Mouse (Mus musculus) thymus, adult 2 months (tissue): ENCODE measurements around the gene Rsbn1l. TPM values are rescaled to one million over a fixed set of nuclear protein-coding genes. Genes with fewer than 3 reads are reported as not detected.

ENCODE experiments used
- DNase-seq: peaks from one replicate; pipeline ENCODE4 v3.0.0; 2021
- H3K27ac ChIP-seq: fragments of 200-500 bp; 2 replicates; pipeline ENCODE4 v1.5.1; 2012; ENCODE audit warnings: low read length, control low read depth; ENCODE audit not compliant: control insufficient read depth, insufficient read depth
- H3K27me3 ChIP-seq: fragments of 200-500 bp; 2 replicates; pipeline ENCODE4 v1.6.1; 2012; ENCODE audit warnings: mild to moderate bottlenecking, low read length, moderate library complexity, mixed read lengths; ENCODE audit not compliant: control insufficient read depth, insufficient read depth
- H3K36me3 ChIP-seq: fragments of 200-500 bp; 2 replicates; pipeline ENCODE4 v1.6.1; 2012; ENCODE audit warnings: mild to moderate bottlenecking, low read length, moderate library complexity; ENCODE audit not compliant: control insufficient read depth, insufficient read depth
- H3K4me1 ChIP-seq: fragments of 200-500 bp; replicated peaks from 2 replicates; pipeline ENCODE4 v1.6.1; 2012; ENCODE audit warnings: low read length; ENCODE audit not compliant: control insufficient read depth, insufficient read depth
- H3K4me3 ChIP-seq: fragments of 200-500 bp; 2 replicates; pipeline ENCODE4 v1.5.1; 2012; ENCODE audit warnings: mild to moderate bottlenecking, low read length, control low read depth, moderate library complexity; ENCODE audit not compliant: control insufficient read depth, insufficient read depth
- CTCF ChIP-seq: fragments of 200-500 bp; IDR thresholded peaks from 2 replicates; pipeline ENCODE4 v1.5.1; 2012; ENCODE audit warnings: mild to moderate bottlenecking, control low read depth, low read length, moderate library complexity, borderline replicate concordance; ENCODE audit not compliant: control insufficient read depth, poor library complexity, insufficient read depth; ENCODE audit errors: extremely low read depth
- POLR2A ChIP-seq: fragments of 200-500 bp; IDR thresholded peaks from 2 replicates; pipeline ENCODE4 v1.6.1; 2012; ENCODE audit warnings: mild to moderate bottlenecking, low read length, control low read depth, moderate library complexity; ENCODE audit not compliant: control insufficient read depth, poor library complexity, insufficient read depth; ENCODE audit errors: extremely low read depth
- WGBS: fragments of 180-500 bp; shearing (Covaris S2); methylation state at CpG from one replicate; pipeline ENCODE4 v1.1.7; 2018; 5-methylcytosine and 5-hydroxymethylcytosine counted together
- polyA plus RNA-seq: library from polyadenylated mRNA; depleted of rRNA; stranded (reverse); fragments of >200 nt; gene quantifications from 2 replicates; pipeline ENCODE4 v1.2.3, GENCODE M21; 2012; rRNA removed

Rsbn1l gene
- polyA plus RNA-seq, 1 experiment: 15.0 TPM

DNA sequence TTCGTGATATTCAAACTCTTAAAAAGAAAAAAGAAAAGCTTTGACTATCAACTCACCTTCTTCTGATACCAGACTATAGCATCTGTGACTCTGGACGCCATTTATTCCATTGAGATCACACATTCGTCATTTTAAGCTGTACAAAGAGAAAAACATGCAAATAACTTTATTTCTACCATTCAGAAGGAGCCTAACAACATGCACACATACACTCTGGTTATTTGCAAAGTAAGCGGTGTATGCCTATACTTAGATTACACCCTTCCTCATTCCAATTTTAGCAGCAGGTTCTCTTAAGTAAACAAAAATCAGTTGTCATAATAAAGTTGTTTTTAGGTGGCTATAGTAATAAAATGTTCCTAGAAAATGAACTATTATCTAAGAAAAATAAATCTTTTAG is 101.1 kb downstream of the Rsbn1l start:
- Histone ChIP-seq H3K36me3 (no peaks in the 10 kb centered on the region), H3K27ac (no peak overlapping the region), H3K4me1 (no peaks in the 10 kb centered on the region), H3K4me3 (no peak overlapping the region), H3K27me3 (no peaks in the 10 kb centered on the region)
- WGBS: 96% methylated on average over 4 of the region's 4 CpGs
- DNase-seq: no peak
- TF ChIP-seq CTCF: no peak
- TF ChIP-seq POLR2A: no peak

DNA sequence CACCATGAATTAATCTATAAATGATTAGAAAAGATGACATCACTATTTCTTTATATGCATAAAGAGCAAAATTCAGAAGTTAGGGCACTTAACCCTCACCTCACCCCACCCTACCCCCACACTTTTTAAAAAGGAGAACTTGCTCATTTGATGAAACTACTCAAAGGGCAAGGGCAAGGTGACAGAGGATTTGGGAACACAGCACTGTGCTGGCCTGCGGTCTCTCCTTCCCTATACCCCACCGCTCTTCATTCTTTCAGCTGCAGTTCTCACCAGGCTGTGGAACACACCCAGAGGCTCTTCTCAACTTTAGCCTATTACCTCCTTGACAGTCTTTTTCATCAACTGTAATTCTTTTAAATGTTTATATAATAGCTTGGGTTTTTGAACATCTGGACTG is 109.2 kb downstream of the Rsbn1l start:
- Histone ChIP-seq H3K27ac (no peak overlapping the region), H3K36me3 (no peaks in the 10 kb centered on the region), H3K27me3 (no peaks in the 10 kb centered on the region), H3K4me1 (no peaks in the 10 kb centered on the region), H3K4me3 (no peak overlapping the region)
- DNase-seq: no peak
- WGBS: 69% methylated on average over 2 of the region's 2 CpGs
- TF ChIP-seq POLR2A: no peak
- no peak for TF ChIP-seq CTCF

DNA sequence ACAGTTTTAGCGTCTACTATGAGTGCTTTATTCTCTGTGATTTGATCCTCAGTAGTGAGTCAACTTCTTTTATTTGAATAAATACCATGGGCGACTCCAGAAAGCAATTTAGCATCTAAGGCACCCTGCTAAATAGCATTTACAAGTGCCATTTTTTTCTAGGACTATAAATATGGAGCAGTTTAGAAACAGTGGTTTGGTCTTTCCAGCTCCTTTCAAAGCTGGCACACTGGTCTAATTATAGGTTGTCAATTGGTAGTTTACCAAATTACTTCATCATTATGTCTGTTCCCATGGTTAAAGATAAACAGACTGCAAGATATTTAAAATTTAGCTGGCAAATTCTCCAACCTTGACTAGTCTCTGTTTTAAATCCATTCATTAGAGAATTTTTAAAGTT is 112.4 kb downstream of the Rsbn1l start:
- no peaks in the 10 kb centered on the region for H3K36me3 ChIP-seq
- H3K4me1 ChIP-seq: no peaks in the 10 kb centered on the region
- no peaks in the 10 kb centered on the region for H3K27me3 ChIP-seq
- TF ChIP-seq CTCF: no peak
- no peak for TF ChIP-seq POLR2A
- no peak overlapping the region for H3K4me3 ChIP-seq
- WGBS: 94% methylated on average over 2 of the region's 2 CpGs
- H3K27ac ChIP-seq: no peak overlapping the region
- DNase-seq: no peak

DNA sequence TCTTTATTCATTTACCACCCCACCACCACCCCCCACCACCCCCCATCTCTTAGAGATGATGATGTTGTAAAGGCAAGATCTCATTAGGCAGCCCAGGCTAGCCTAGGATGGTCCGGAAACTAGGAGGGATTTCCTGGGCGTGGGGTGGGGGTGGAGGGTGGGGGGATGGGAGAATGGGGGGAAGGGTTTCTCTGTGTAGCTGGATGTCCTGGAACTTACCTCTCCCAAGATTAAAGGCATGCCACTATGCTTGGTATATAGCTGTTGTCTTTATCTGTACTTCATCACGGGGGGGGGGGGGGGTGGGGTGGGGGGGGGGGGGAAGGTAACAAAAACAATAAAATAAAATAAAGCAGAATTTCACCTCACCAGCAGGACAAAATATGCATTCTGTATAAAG is 112.8 kb downstream of the Rsbn1l start:
- Histone ChIP-seq H3K36me3 (no peaks in the 10 kb centered on the region), H3K4me1 (no peaks in the 10 kb centered on the region), H3K4me3 (no peak overlapping the region), H3K27me3 (no peaks in the 10 kb centered on the region), H3K27ac (no peak overlapping the region)
- TF ChIP-seq CTCF (no peak), POLR2A (no peak)
- WGBS: 71% methylated on average over 3 of the region's 3 CpGs
- DNase-seq: no peak

Other genes with a start within 250 kb of the Rsbn1l start
- gene Phtf2, start 74.3 kb downstream of the Rsbn1l start, polyA plus RNA-seq: 4.5 and 5.2 TPM in 2 replicates
- 12.6 and 15.5 TPM in 2 replicates for gene Tmem60, start 74.2 kb downstream of the Rsbn1l start, polyA plus RNA-seq
- gene Ptpn12, start 99.5 kb upstream of the Rsbn1l start, polyA plus RNA-seq: 26.9 and 31.5 TPM in 2 replicates
- gene Gsap, start 229.9 kb upstream of the Rsbn1l start, polyA plus RNA-seq: 3.2 and 4.3 TPM in 2 replicates